Mouse (Mus musculus) ovary, adult 2 months (tissue): ENCODE measurements around the gene Vmn2r39. TPM values are rescaled to one million over a fixed set of nuclear protein-coding genes. Genes with fewer than 3 reads are reported as not detected.

Experiments used
- polyA plus RNA-seq: library from polyadenylated mRNA; depleted of rRNA; stranded (reverse); fragments of >200 nt; gene quantifications from 2 replicates; pipeline ENCODE4 v1.2.3, GENCODE M21; 2012; rRNA removed

The Vmn2r39 gene
- polyA plus RNA-seq = not detected in 2 replicates

GRCm38 (mm10) chr7:9030698-9031097, at the start of gene Vmn2r39:
Vmn2r39 (minus strand) TSS chr7:9030798.

Other genes with a start within 250 kb of the Vmn2r39 start
- gene Vmn2r40, start 99.4 kb downstream of the Vmn2r39 start, polyA plus RNA-seq = not detected in 2 replicates
- gene Vmn2r38, start 67.1 kb upstream of the Vmn2r39 start, polyA plus RNA-seq = not detected in 2 replicates
- gene Vmn2r37, start 192.9 kb upstream of the Vmn2r39 start, polyA plus RNA-seq = not detected in 2 replicates